Mouse (Mus musculus) layer of hippocampus, postnatal 14 days (tissue): ENCODE measurements around the gene 4930432M17Rik. TPM values are rescaled to one million over a fixed set of nuclear protein-coding genes. Genes with fewer than 3 reads are reported as not detected.

Experiments
- DNase-seq, 2 experiments: peaks; one replicate each; pipeline ENCODE4 v3.0.0; 2021 to 2022; ENCODE audit warnings: low spot score in 2 of 2, mixed read lengths in 1 of 2
- total RNA-seq, 2 experiments: library from RNA; stranded (reverse); gene quantifications; 2 replicates each; pipeline ENCODE4 v1.2.3; 2021

4930432M17Rik gene
- total RNA-seq, 2 experiments from 2014 or later: not detected

DNA sequence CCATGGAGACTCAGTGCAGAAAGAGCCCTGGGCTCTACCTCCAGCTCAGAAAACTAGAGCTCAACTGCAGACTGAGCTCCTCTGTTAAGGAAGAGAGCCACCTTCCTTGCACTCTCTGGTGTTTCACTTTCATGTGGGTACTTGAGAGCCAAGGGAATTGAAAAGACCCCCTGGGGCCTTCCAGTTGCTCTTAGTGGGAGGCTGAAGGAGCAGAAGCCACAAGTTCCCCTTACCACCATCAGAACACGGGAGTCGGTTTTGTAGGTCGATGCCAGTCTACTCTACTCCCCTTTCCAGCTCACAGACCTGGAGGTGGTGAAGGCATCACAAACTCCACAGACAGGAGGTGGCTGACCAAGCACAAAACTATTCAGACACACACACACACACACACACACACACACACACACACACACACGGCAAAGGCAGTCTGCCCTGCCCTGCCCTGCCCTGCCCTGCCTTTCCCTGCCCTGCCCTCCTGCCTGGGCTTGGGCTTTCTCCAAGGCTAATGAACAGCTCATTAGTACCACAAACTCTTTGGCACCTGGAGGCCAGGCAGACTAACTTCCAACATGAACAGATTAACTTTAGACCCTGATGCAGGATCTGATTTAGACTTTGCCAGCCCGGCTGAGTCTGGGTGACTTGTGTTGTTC, 1.7 kb downstream of the 4930432M17Rik start:
- DNase-seq: no peak

DNA sequence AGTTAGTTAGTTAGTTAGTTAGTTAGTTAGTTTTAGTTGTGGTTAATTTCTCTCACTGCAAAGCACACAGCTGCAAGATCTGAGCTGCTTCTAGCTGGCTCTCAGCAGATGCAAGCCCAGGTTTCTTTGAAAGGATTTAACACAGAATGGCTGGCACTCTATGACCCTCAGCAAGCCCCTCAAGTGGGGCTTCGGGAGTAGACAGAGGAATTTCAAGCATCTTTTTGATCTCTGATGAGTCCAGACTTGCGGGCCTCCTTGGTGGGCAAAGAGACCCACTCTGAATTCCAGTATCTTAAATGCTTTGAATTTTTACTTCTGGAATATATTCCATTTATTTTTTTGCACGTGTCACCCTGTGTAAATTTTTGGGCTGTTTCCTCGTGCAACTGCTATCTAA, 8.4 kb downstream of the 4930432M17Rik start:
- no peak for DNase-seq

DNA sequence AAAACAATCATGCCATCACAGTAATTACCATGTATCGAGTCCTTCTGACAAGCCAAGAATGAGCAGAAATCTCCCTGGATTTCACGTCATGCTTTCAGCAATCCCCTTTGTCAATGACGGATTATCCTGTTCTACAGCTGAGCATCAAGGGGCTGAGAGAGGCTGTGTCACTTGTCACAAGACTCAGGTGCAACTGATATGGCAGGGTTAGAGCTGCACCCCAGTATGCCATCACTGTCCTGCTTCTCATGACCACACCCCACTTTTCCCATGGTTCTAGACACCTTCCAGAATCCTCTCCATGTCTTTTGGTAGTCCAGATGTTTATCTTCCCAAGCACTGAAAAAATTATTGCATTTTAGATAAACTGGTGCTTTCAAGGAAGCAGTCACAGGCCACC, 8.9 kb downstream of the 4930432M17Rik start:
- DNase-seq: no peak

DNA sequence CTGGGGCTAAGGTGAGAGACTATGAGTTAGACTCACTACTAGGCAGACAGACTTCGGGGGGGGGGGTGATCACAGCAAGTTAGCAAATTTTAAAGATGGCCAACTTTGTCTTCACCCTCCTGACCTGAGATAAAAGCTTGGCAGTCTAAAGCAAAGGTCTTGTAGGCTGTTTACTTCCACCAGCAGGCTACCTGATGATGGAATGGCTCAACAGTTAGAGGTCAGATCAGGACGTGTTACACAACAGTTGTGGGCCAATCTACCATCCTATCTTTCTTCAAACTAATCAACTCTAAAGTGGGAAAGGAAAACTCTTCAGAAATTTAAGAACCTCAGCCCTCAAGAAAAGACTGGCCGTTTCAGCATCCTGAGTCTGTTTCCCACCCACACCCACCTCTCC, 9.6 kb downstream of the 4930432M17Rik start:
- no peak for DNase-seq

DNA sequence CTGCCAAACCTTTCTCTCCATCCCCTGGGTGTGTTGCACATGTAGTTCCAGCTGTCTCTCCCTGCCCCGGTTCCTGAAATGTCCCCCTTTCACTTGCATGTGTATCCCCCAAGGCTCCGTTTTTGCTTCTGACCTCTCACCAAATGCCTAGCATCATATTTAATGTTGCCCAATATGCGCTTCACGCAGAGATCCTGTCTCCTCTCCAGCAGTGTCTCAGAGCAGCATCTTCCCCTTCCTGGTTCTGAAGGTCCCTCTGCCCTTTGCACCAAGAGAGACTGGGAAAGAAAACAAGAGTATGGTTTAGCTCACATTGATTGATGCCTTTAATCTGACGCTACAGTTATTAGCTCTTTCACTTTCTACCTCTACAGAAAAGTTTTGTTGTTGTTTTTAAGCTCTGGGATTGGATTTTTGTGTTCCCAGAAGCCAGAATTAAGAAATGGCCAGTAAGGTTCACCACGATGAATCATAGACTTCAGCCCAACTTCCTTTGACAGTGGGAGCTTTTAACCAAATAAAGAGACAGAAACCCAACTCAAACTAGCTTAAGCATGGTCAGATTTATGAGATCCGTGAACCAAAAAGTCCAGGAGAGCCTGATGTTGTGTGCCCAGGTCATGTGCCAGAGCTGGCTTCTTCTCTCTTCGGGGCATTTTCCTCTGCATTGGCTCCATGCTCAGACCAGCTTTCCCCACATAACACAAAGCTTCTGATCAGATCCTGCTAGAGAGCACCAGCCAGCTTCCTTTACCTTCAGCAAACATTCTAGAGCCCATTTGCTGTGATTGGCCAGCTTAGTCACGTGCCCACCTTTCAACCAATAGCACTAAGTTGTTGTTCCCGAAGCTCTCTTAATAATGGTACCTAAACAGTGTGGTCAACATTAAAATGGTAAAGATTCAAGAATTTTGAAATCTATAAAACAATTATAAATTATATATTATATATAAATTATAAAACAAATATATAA, 12.2 kb downstream of the 4930432M17Rik start:
- DNase-seq: no peak

DNA sequence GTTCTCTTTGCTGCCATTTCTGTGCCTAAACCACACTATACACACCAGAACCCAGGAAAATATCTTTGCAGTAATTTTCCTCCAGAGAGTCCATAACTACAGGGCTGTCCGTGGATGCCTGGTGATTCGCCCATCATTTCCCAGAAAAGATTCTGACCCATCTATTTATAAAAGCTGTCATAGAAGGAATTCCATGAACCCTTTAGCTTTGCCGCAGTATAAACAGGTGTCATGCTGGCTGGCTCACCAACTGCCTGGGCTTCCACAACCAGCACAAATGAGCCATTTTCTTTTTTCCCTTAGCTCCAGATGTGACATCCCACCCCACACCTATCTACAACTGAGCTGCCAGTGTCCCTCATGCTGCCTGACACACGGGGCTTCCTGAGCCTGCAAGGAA, 14.0 kb downstream of the 4930432M17Rik start:
- no peak for DNase-seq

DNA sequence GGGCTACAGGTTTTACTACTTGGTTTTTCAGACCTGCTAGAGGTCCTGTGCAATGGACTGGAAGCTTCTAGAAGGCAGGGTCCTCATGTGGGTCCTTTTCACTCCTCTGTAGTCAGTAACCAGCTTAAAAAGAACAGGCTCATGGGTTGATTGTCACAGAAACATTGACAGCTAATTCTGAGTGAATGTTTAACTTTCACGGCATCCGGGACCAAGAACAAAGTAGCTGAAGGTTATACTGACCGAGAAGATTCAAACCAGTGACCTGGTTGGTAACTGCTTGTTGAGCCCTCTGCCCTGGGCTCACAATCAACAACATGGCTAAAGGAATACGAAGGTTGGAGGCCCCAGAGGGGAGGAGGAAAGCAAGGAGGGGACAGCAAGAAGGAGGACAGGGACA, 14.4 kb downstream of the 4930432M17Rik start:
- DNase-seq: no peak

DNA sequence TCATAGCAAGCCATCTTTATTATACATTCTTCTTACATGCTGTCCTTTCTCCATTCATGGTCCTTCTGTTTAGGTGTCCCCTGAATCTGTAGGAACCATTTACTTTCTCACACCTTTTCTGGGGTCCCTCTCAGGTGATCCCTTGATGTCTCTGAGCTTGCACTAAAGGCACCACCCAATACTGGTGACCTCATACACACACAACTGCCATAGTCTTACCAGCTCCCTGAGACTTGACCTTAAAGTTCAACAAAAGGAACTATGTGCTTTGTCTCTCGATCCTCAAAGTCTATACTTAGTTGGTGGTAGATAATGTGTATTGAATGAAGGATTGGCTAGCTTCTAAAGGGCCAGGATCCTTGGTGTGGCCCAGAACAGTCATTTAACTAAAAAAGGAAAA, 15.4 kb downstream of the 4930432M17Rik start:
- no peak for DNase-seq

DNA sequence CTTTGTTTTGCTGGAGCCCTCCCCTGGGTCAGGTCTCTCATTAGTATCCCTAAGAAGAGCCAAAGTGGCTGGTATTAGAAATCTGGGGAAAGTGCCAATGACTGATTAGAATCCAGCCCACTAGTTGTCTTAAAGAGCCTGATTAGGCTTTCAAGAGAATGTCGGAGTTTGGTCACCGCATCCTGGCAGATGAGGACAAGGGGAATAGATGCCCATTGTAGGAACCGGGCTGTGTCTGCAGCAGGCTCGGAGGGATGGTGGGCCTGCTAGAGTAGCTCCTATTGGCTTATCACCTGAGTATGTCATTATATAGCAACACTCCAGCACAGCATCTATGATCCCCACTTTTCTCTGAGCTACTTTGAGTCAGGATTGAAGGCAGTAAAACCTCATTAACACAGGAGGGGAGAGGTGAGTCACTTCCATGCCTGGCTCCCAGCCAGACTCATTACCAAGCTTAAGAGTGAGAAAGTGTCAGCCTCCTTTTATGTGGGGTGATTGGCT, 15.9 kb downstream of the 4930432M17Rik start:
- DNase-seq: peak; percentile 33 to 70

DNA sequence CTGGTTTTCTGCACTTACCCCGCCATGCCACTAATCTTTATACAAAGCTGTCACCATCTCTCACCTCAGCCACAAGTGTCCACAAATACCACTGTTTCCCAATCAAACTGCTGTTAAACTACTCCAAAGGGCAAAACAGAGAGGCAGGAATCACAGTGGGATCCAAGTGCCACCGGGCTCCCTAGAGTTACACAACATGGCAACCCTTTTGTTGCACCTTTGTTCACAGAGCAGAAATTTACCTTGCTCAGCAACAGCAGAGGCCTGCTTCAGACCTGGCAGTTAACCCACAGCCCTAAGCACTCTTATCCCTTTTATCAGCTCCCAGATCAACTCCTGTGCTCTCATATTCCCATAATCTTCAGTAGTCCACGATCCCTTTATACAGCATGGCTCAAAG, 17.2 kb downstream of the 4930432M17Rik start:
- DNase-seq: no peak

DNA sequence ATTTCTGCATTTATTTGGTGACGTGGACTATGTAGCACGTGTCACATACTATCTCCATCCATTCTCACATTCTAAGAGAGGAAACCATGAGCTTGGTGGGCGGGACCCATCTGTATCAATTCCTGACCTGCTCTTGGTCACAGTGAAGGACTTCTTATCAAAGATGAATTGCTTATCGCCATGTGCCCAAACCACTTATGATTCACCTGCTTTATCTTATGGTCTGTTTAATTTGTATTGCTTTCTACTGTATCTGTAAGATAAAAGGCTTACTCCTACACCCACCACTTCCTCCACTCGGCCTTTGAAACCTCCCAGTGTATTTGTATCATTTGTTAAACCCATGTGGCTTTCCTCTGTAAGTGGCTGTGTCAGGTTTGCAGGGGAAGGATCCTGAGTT, 18.5 kb downstream of the 4930432M17Rik start:
- no peak for DNase-seq

DNA sequence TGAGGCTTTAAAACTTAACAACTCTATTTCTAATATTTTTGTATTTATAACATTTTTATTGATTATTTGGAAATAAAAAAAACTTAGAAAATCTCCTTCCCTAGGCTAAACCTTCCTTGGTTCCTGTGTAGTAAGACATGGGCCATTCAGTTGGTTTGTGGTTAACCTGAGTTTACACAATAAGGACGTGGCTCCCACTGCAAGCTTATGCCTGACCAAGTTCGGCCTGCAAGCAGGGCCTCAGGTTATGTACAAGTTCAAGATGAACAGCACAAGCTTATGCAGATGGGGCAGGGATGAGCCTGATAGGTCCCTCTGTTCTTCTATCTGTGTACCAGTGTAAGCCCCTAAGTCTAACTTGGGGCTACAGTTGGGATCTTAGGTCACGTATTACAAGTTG, 19.1 kb downstream of the 4930432M17Rik start:
- DNase-seq: no peak

DNA sequence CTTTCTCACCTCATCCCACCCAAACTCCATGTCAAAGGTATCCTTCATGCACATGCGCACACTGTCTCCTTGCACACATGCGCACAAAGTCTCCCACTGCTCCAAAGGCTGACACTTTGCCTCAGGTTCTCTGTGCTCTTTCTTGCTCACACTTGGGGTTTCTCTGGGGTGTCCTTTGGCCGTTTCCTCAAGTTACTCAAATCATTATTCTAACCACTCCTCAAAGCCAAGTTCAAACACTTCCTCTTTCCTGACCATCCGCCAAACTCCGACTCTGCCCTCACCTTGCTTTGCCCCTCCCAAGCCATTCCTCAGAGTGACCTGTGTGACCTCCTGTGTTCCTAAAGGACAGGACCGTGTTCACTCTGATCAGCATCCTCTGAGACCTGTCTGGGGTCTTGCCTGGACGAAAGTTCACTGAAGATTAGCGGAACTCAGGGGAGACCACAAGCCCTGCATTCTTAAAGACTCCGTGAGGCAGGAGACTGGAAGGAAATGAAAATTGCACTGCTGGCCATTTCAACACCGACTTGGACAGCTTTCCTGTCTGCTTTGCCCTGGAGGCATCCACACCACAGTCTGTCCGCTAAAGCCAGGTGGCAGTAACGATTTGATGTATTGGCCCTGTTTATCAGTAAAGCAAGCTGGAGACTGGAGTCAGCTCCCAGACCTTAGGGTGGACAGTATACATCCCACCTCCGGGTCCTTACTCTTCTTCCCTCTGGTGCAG, 22.6 kb downstream of the 4930432M17Rik start:
- DNase-seq: no peak

DNA sequence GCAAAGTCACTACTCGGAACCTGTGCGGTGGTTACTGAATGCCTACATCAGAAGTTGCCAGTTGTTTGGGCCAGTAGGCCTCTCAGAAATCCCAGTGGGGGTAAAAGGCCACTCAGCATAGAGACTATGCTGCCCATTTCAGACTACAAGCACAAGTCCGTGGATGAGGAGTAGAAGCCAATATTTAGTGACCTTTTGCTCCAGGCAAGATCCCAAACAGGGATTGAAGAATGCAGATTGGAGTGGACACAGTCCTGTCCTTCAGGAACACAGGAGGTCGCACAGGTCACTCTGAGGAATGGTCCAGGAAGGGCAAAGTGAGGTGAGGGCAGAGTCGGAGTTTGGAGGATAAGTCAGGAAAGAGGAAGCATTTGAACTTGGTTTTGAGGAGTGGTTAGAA, 23.2 kb downstream of the 4930432M17Rik start:
- DNase-seq: no peak

DNA sequence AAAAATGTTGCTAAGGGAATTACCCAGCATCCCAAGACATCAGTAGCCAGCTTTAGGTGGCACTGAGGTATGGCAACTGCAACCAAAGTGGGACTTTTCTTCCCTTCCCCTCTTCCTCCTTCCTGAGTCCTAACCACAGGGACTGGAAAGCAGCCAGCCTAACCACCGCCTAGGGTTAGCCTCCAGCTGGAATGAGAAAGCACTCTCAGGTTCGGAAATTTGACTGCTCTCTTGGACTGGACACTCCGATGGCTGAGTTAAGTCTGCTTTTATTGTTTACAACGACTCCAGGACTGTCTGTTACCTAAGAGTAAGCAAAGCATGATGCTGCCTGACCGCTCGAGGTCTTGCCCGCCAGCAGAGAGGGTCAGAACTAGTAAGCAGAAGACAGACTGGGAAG, 26.6 kb downstream of the 4930432M17Rik start:
- no peak for DNase-seq

DNA sequence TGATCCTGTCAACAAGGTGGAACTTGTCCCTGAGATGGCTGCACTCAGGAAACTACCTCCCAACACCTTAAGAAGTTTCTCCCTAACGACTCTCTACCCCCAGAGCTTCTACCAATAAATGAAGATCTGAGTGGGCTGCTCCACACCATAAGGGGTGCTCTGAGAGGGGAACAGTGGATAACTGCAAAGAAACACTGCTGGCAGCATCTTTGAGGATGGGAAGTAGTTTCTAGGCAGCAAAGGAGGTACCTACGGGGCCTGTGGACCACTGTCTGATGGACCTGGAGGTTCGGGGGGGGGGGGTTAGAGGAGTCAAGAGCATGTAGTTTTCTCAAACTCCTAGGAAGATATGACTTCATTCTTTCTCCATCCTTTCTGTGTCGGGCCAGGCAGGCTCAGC, 28.8 kb downstream of the 4930432M17Rik start:
- DNase-seq: no peak

DNA sequence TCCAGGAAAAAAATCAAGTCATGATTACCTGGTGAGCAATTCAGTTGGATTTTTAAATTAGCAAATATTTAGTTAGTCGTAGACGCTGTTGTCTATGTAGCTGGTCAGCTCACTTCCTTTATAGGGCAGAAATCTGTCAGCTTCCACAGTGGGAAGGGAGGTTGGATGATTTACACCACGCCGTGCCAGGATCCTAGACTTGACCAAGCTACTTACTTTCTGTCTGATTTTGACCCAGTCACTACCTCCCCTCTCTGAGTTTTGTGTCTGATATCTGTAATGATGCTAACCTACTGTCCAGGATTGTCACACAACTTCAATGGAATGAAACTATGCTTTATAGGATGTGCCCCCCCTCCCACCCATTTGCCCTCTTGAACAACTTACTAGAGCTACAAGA, 29.3 kb downstream of the 4930432M17Rik start:
- no peak for DNase-seq

DNA sequence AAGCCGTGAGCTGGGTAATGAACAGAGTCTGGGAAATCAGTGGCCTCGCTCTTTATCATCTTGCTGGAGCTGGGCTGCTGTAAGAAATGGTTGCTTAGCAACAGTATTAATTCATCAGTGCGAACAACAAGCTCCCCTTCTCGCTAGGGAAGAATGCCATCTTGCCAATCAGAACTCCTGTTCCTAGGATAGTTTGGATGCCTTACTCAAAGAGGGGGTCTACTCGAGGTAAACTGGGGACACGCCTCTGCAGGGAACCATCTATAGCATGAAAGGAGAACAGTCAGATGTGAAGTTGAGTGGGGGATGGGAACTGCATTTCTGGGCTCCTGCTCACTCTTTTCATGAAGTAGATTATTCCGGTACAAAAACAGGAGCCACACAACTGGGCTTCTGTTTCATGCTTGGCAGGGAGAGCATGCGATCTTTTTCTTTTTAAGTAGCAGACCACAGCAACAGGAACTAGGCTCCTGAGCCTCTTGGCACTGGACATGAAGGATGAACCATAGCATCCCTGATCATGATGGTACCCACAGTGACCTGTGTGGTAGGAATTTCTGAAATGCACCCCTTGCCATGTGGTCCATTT, 29.9 kb downstream of the 4930432M17Rik start:
- DNase-seq: peak; percentile 75 to 78

DNA sequence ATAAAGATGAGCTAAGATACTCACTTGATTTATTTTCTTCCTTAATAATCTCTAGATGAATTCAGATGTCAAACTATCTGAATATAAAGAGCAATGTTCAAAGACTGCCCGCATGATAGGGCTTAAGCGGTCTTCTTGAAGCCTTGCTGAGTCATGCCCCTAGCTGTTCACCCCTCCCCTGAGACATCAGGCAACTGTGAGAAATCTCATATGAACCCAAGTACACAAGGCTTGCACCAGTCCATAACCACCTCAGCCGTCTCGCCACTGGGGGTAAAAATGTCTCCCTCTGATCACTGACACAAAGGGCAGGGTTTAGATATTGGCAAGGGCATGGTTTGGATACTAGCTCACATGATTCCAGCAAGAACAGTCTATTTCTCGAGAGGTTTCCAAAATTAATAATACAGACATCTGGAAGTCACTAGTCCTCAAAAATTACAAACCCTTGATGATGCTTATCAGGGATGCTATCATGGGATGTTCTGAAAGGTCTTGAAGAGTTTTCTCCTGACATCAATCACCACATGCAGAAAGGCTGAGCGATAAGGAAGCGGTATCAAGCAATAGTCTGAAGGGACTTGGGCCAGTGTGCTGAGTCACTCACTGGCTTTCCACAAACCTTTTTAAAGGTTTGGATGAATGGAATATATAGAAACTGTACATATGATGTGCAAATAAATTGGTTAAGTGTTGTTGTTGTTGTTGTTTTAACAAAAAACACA, 32.8 kb downstream of the 4930432M17Rik start:
- no peak for DNase-seq

DNA sequence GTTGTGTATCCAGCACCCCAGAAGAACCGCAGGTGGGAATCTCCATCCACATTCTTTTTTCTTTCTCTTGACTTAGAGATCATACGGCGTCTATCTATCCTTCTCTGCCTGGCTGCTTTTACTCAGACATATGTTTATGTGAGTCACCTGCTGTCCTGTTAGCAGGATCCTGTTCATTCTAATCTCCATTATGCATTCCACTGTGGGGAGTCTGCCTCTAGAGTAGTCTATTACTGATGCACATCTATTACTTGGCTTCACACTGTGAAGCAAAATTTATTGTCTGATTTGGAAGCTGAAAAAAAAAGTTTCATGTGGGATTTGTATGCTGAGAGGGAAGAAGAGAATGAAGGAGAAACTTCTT, 33.3 kb downstream of the 4930432M17Rik start:
- no peak for DNase-seq

DNA sequence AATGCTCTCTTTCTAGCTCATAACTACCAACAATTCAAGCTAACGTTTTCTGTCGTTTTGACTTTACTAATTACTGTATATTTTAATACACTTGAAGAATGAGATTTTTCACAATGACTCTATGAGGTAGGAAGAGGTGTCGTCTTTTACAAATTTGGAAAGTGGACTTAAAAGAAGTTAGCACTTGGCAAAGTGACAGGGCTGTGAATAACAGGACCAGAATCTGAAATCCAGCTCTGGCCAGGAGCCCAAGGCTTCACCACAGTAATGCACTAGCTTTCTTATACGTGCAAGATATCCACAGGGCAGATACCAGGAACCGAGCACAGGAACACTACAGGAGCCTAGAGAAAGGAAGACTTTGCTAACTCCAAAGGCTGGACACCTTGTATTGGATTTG, 35.5 kb downstream of the 4930432M17Rik start:
- DNase-seq: no peak
